Comparison of ENCODE assay signal across 13 mouse cellular contexts in genomic region chr4:148389047-148389446, GRCm38 (mm10). TPM values are rescaled to one million over a fixed set of nuclear protein-coding genes. Genes with fewer than 3 reads are reported as not detected.
DNase-seq lines count a peak whose midpoint lies in the region; ATAC-seq and TF ChIP-seq lines count a peak whose summit lies in the region.
"Had no signal": no experiment of that assay in that cellular context is flagged by ENCODE, and none has a peak within 500 bp of the region (broad histone marks: within the 10 kb centered on the region; RNA-seq: fewer than 3 reads in every experiment).

No protein-coding gene starts in this region.

- no peaks in the 10 kb centered on the region for H3K9me3 ChIP-seq in intestine, postnatal 0 days (ENCODE audit: control insufficient read depth)
- H3K9me3 ChIP-seq in intestine, embryonic 15.5 days: no peaks in the 10 kb centered on the region
- H3K9me3 ChIP-seq in neural tube, embryonic 12.5 days: no peaks in the 10 kb centered on the region
- H3K9me3 ChIP-seq in neural tube, embryonic 15.5 days (replicated peaks): no peaks in the 10 kb centered on the region
- H3K9me3 ChIP-seq in hindbrain, postnatal 0 days (ENCODE audit: low read length): no peaks in the 10 kb centered on the region
- H3K9me3 ChIP-seq: liver, embryonic 15.5 days had no signal

- no peak for ATAC-seq in intestine, postnatal 0 days
- no peak for ATAC-seq in intestine, embryonic 15.5 days
- ATAC-seq in neural tube, embryonic 12.5 days (ENCODE audit: low FRiP score, low read depth): no peak
- ATAC-seq in neural tube, embryonic 15.5 days (ENCODE audit: low FRiP score): no peak
- ATAC-seq in hindbrain, postnatal 0 days: no peak

- WGBS in intestine, postnatal 0 days: 61% methylated on average over 6 of the region's 6 CpGs
- 64% methylated on average over 6 of the region's 6 CpGs for WGBS in intestine, embryonic 15.5 days
- 68% methylated on average over 6 of the region's 6 CpGs for WGBS in neural tube, embryonic 12.5 days
- WGBS in neural tube, embryonic 15.5 days: 66% methylated on average over 6 of the region's 6 CpGs
- 73% methylated on average over 6 of the region's 6 CpGs for WGBS in hindbrain, postnatal 0 days

- no peak overlapping the region for H3K4me2 ChIP-seq in intestine, postnatal 0 days (replicated peaks; ENCODE audit: low read depth)
- no peak overlapping the region for H3K4me2 ChIP-seq in intestine, embryonic 15.5 days (replicated peaks)
- no peak overlapping the region for H3K4me2 ChIP-seq in neural tube, embryonic 12.5 days (replicated peaks)
- no peak overlapping the region for H3K4me2 ChIP-seq in neural tube, embryonic 15.5 days
- H3K4me2 ChIP-seq in hindbrain, postnatal 0 days (ENCODE audit: low read depth, low read length): no peak overlapping the region
- H3K4me2 ChIP-seq: liver, embryonic 15.5 days had no signal

- H3K27me3 ChIP-seq in intestine, postnatal 0 days (replicated peaks; ENCODE audit: control insufficient read depth, insufficient read depth, low read length): no peaks in the 10 kb centered on the region
- H3K27me3 ChIP-seq in intestine, embryonic 15.5 days (replicated peaks): no peaks in the 10 kb centered on the region
- no peaks in the 10 kb centered on the region for H3K27me3 ChIP-seq in neural tube, embryonic 12.5 days (replicated peaks)
- H3K27me3 ChIP-seq in neural tube, embryonic 15.5 days (replicated peaks): no peaks in the 10 kb centered on the region
- no peaks in the 10 kb centered on the region for H3K27me3 ChIP-seq in hindbrain, postnatal 0 days (ENCODE audit: insufficient read depth, low read length)
- H3K27me3 ChIP-seq: liver, embryonic 15.5 days had no signal

- H3K27ac ChIP-seq in intestine, postnatal 0 days (ENCODE audit: low read depth, low read length): no peak overlapping the region
- no peak overlapping the region for H3K27ac ChIP-seq in intestine, embryonic 15.5 days
- H3K27ac ChIP-seq in neural tube, embryonic 12.5 days: peak overlapping the region; percentile 37; the same call in 1 of the 2 replicates
- H3K27ac ChIP-seq in neural tube, embryonic 15.5 days (replicated peaks): no peak overlapping the region
- H3K27ac ChIP-seq in hindbrain, postnatal 0 days: no peak overlapping the region
- H3K27ac ChIP-seq: liver, embryonic 15.5 days had no signal

- no peak overlapping the region for H3K9ac ChIP-seq in intestine, postnatal 0 days (ENCODE audit: low read depth, low read length)
- H3K9ac ChIP-seq in intestine, embryonic 15.5 days: no peak overlapping the region
- no peak overlapping the region for H3K9ac ChIP-seq in neural tube, embryonic 12.5 days
- no peak overlapping the region for H3K9ac ChIP-seq in neural tube, embryonic 15.5 days (replicated peaks)
- H3K9ac ChIP-seq in hindbrain, postnatal 0 days (replicated peaks; ENCODE audit: low read length): no peak overlapping the region
- H3K9ac ChIP-seq: liver, embryonic 15.5 days had no signal

- peak; percentile 46 for TF ChIP-seq CTCF in intestine, postnatal 0 days (IDR thresholded peaks at IDR 0.05; ENCODE audit: low read depth)
- TF ChIP-seq CTCF in hindbrain, postnatal 0 days (IDR thresholded peaks at IDR 0.05; ENCODE audit: low read depth): peak; percentile 50

- H3K4me3 ChIP-seq in intestine, postnatal 0 days (ENCODE audit: low read depth, low read length): no peak overlapping the region
- H3K4me3 ChIP-seq in intestine, embryonic 15.5 days (replicated peaks): no peak overlapping the region
- H3K4me3 ChIP-seq in neural tube, embryonic 12.5 days: no peak overlapping the region
- no peak overlapping the region for H3K4me3 ChIP-seq in neural tube, embryonic 15.5 days (replicated peaks)
- H3K4me3 ChIP-seq in hindbrain, postnatal 0 days (ENCODE audit: low read length): no peak overlapping the region
- H3K4me3 ChIP-seq: liver, embryonic 15.5 days; megakaryocyte, embryonic 14.5 days had no signal

- no peaks in the 10 kb centered on the region for H3K4me1 ChIP-seq in intestine, postnatal 0 days (replicated peaks; ENCODE audit: control insufficient read depth, insufficient read depth, low read length)
- no peaks in the 10 kb centered on the region for H3K4me1 ChIP-seq in intestine, embryonic 15.5 days (replicated peaks)
- peaks cover 74% of the 10 kb centered on the region for H3K4me1 ChIP-seq in neural tube, embryonic 12.5 days
- H3K4me1 ChIP-seq in neural tube, embryonic 15.5 days: peaks cover 56% of the 10 kb centered on the region
- H3K4me1 ChIP-seq in hindbrain, postnatal 0 days (ENCODE audit: insufficient read depth, low read length): peaks cover 13% of the 10 kb centered on the region; the same call in 1 of the 2 replicates
- H3K4me1 ChIP-seq: liver, embryonic 15.5 days; megakaryocyte, embryonic 14.5 days had no signal

- H3K36me3 ChIP-seq in intestine, postnatal 0 days (ENCODE audit: control insufficient read depth, insufficient read depth): no peaks in the 10 kb centered on the region
- no peaks in the 10 kb centered on the region for H3K36me3 ChIP-seq in intestine, embryonic 15.5 days
- no peaks in the 10 kb centered on the region for H3K36me3 ChIP-seq in neural tube, embryonic 12.5 days
- no peaks in the 10 kb centered on the region for H3K36me3 ChIP-seq in neural tube, embryonic 15.5 days
- no peaks in the 10 kb centered on the region for H3K36me3 ChIP-seq in hindbrain, postnatal 0 days (ENCODE audit: insufficient read depth, low read length)
- H3K36me3 ChIP-seq: liver, embryonic 15.5 days had no signal

- DNase-seq in ES-CJ7 (ENCODE audit: low read depth, low spot score): peak; percentile 49
- DNase-seq in hindbrain, postnatal 0 days (ENCODE audit: low spot score): no peak
- no peak for DNase-seq in T-cell, adult 2 months (ENCODE audit: low spot score)
- no peak for DNase-seq in left cerebral cortex, adult 11 months (ENCODE audit: low spot score)
- DNase-seq: adrenal gland, adult 2 months; cerebellum, adult 11-12 months; retina, postnatal 1 day had no signal

RNA-seq across cellular contexts. Expression of gene Ubiad1, which starts 55.5 kb away (rescaled TPM):
- 9.4 and 9.9 TPM in 2 replicates for polyA plus RNA-seq in intestine, postnatal 0 days (2015; fragmentation: Nextera tagmentation; extraction: Ambion mirVana)
- 22.0 and 22.7 TPM in 2 replicates for polyA plus RNA-seq in intestine, embryonic 15.5 days (2015; fragmentation: Nextera tagmentation; extraction: Ambion mirVana)
- 19.5 and 19.7 TPM in 2 replicates for polyA plus RNA-seq in neural tube, embryonic 12.5 days (2016; fragmentation: Nextera tagmentation; extraction: Ambion mirVana)
- 17.7 and 19.7 TPM in 2 replicates for polyA plus RNA-seq in neural tube, embryonic 15.5 days (2015; fragmentation: Nextera tagmentation; extraction: Ambion mirVana)
- 22.2 and 25.8 TPM in 2 replicates for total RNA-seq in hindbrain, postnatal 0 days (2014; rRNA removed)
- 12.8 and 13.1 TPM in 2 replicates for polyA plus RNA-seq in hindbrain, postnatal 0 days (2015; fragmentation: Nextera tagmentation; extraction: Ambion mirVana)

RNA-seq across cellular contexts. Expression of gene Mtor, which starts 59.4 kb away (rescaled TPM):
- polyA plus RNA-seq in intestine, postnatal 0 days (2015; fragmentation: Nextera tagmentation; extraction: Ambion mirVana): 12.7 and 14.3 TPM in 2 replicates
- 11.6 and 12.7 TPM in 2 replicates for polyA plus RNA-seq in intestine, embryonic 15.5 days (2015; fragmentation: Nextera tagmentation; extraction: Ambion mirVana)
- 27.7 and 28.2 TPM in 2 replicates for polyA plus RNA-seq in neural tube, embryonic 12.5 days (2016; fragmentation: Nextera tagmentation; extraction: Ambion mirVana)
- 17.7 and 21.4 TPM in 2 replicates for polyA plus RNA-seq in neural tube, embryonic 15.5 days (2015; fragmentation: Nextera tagmentation; extraction: Ambion mirVana)
- total RNA-seq in hindbrain, postnatal 0 days (2014; rRNA removed): 56.0 and 58.2 TPM in 2 replicates
- polyA plus RNA-seq in hindbrain, postnatal 0 days (2015; fragmentation: Nextera tagmentation; extraction: Ambion mirVana): 29.2 and 29.9 TPM in 2 replicates
